ENCODE assay signal across 8 mouse cellular contexts in genomic region chr19:46328081-46329030, GRCm38 (mm10). TPM values are rescaled to one million over a fixed set of nuclear protein-coding genes. Genes with fewer than 3 reads are reported as not detected.
A peak's percentile ranks its signal among the peaks of the same experiment; 100 is the strongest.
DNase-seq lines count a peak whose midpoint lies in the region; ATAC-seq lines count a peak whose summit lies in the region.

TSS of gene Fbxl15 (plus strand) at chr19:46328184.

- peak within 1 kb of the TSS; percentile 61 for H3K4me3 ChIP-seq in hindbrain, embryonic 13.5 days

- no peaks in the 10 kb centered on the region for H3K9me3 ChIP-seq in hindbrain, embryonic 13.5 days

- peak within 1 kb of the TSS; percentile 84 for H3K9ac ChIP-seq in hindbrain, embryonic 13.5 days

- H3K4me2 ChIP-seq in hindbrain, embryonic 13.5 days: peak within 1 kb of the TSS; percentile 99

- H3K4me1 ChIP-seq in hindbrain, embryonic 13.5 days (replicated peaks): peaks cover 64% of the 10 kb centered on the region

- peak within 1 kb of the TSS; percentile 97 for H3K27ac ChIP-seq in hindbrain, embryonic 13.5 days

- peaks cover 27% of the 10 kb centered on the region for H3K27me3 ChIP-seq in hindbrain, embryonic 13.5 days

- DNase-seq in NIH3T3 (ENCODE audit: low read depth): peak; percentile 99
- peak; percentile 96 for DNase-seq in cerebellum, postnatal 10 days
- peak; percentile 95 to 96 for DNase-seq in frontal cortex, postnatal 14 days (ENCODE audit: low spot score in 2 of 2)
- DNase-seq in layer of hippocampus, postnatal 25 days (ENCODE audit: extremely low spot score in 1 of 2, low spot score in 1 of 2): peak; percentile 85 to 93
- peak; percentile 94 for DNase-seq in lung, postnatal 25 days (ENCODE audit: low spot score)
- peak; percentile 96 for DNase-seq in retina, embryonic 14.5 days (ENCODE audit: low spot score)
- peak; percentile 89 for DNase-seq in thymus, postnatal 4 days

- peak; percentile 86 for ATAC-seq in hindbrain, embryonic 13.5 days (ENCODE audit: low FRiP score)

- WGBS in hindbrain, embryonic 13.5 days: under 1% methylated on average over 81 of the region's 81 CpGs

- peaks cover 26% of the 10 kb centered on the region for H3K36me3 ChIP-seq in hindbrain, embryonic 13.5 days

RNA-seq across cellular contexts. Expression of gene Fbxl15, which starts in this region (rescaled TPM):
- 39.8 and 40.0 TPM in 2 replicates for polyA plus RNA-seq in hindbrain, embryonic 13.5 days (2015; fragmentation: Nextera tagmentation; extraction: Ambion mirVana)
- total RNA-seq in layer of hippocampus, postnatal 25 days (2021): 10 to 100 TPM; 29.0 to 32.8 TPM

Comparison
In these comparisons a context has a peak if more than half of its experiments do, and no peak if none do; other contexts are left out.
1. Peak in every context shown above with its lines: DNase-seq, ATAC-seq, H3K4me3 ChIP-seq and H3K27ac ChIP-seq.